Mouse (Mus musculus) spleen, postnatal 36 days (tissue): ENCODE measurements around the gene Chd6.

ENCODE experiments used
- DNase-seq, 2 experiments: peaks; one replicate each; pipeline ENCODE4 v3.0.0; 2022; ENCODE audit warnings: low spot score in 2 of 2, mixed read lengths in 1 of 2

The Chd6 gene

GRCm38 (mm10) chr2:160933890-160934289 is 175.0 kb downstream of the Chd6 start:
- DNase-seq: no peak

- no peak for DNase-seq
Measured at GRCm38 (mm10) chr2:160932981-160933380, 175.9 kb downstream of the Chd6 start.

- no peak for DNase-seq
Measured at GRCm38 (mm10) chr2:160932325-160932724, 176.6 kb downstream of the Chd6 start.

- DNase-seq: no peak
Measured at GRCm38 (mm10) chr2:160931378-160931777, 177.5 kb downstream of the Chd6 start.

- no peak for DNase-seq
Measured at GRCm38 (mm10) chr2:160925203-160925602, 183.7 kb downstream of the Chd6 start.

GRCm38 (mm10) chr2:160921285-160921684 is 187.6 kb downstream of the Chd6 start:
- DNase-seq: no peak

GRCm38 (mm10) chr2:160918930-160919215 is 190.0 kb downstream of the Chd6 start:
- no peak for DNase-seq

- DNase-seq: no peak
Measured at GRCm38 (mm10) chr2:160918154-160918929, 190.5 kb downstream of the Chd6 start.

GRCm38 (mm10) chr2:160917313-160917712 is 191.6 kb downstream of the Chd6 start:
- no peak for DNase-seq

- no peak for DNase-seq
Measured at GRCm38 (mm10) chr2:160916714-160917113, 192.2 kb downstream of the Chd6 start.

GRCm38 (mm10) chr2:160915821-160916610 is 192.9 kb downstream of the Chd6 start:
- no peak for DNase-seq

GRCm38 (mm10) chr2:160914656-160915055 is 194.2 kb downstream of the Chd6 start:
- no peak for DNase-seq

- no peak for DNase-seq
Measured at GRCm38 (mm10) chr2:160912231-160912671, 196.6 kb downstream of the Chd6 start, which contains the start of gene Emilin3. Gene Emilin3 (minus strand): TSS chr2:160912328.

GRCm38 (mm10) chr2:160911558-160912201 is 197.2 kb downstream of the Chd6 start:
- DNase-seq: no peak

GRCm38 (mm10) chr2:160910633-160911032 is 198.2 kb downstream of the Chd6 start:
- DNase-seq: no peak

GRCm38 (mm10) chr2:160908607-160909006 is 200.3 kb downstream of the Chd6 start:
- DNase-seq: no peak

- no peak for DNase-seq
Measured at GRCm38 (mm10) chr2:160906101-160906500, 202.8 kb downstream of the Chd6 start.

GRCm38 (mm10) chr2:160905301-160905700 is 203.6 kb downstream of the Chd6 start:
- no peak for DNase-seq

GRCm38 (mm10) chr2:160901656-160902412 is 207.0 kb downstream of the Chd6 start:
- no peak for DNase-seq
